Mouse (Mus musculus) spleen, adult 2 months (tissue): ENCODE data around the gene Rab1b. TPM values are rescaled to one million over a fixed set of nuclear protein-coding genes. Genes with fewer than 3 reads are reported as not detected.

ENCODE experiments used
- DNase-seq, 2 experiments: peaks; one replicate each; pipeline versions ENCODE4 v3.0.0 to v3.0.0-alpha.2; 2012 to 2021; ENCODE audit warnings: low spot score in 2 of 2, low read depth in 1 of 2
- H3K27ac ChIP-seq: fragments of 200-500 bp; 2 replicates; pipeline ENCODE4 v1.5.1; 2012; ENCODE audit warnings: low read length, inconsistent platforms; ENCODE audit not compliant: insufficient read depth
- H3K27me3 ChIP-seq: fragments of 200-500 bp; 2 replicates; pipeline ENCODE4 v1.6.1; 2012; ENCODE audit warnings: mild to moderate bottlenecking, moderate library complexity, low read length, inconsistent platforms; ENCODE audit not compliant: control insufficient read depth, insufficient read depth
- H3K36me3 ChIP-seq: fragments of 200-500 bp; 2 replicates; pipeline ENCODE4 v1.6.1; 2012; ENCODE audit warnings: mild to moderate bottlenecking, low read length, inconsistent platforms; ENCODE audit not compliant: control insufficient read depth, insufficient read depth
- H3K4me1 ChIP-seq: fragments of 200-500 bp; 2 replicates; pipeline ENCODE4 v1.6.1; 2011; ENCODE audit warnings: inconsistent platforms; ENCODE audit not compliant: control insufficient read depth, insufficient read depth, insufficient read length
- H3K4me3 ChIP-seq: fragments of 200-500 bp; 2 replicates; pipeline ENCODE4 v1.5.1; 2011; ENCODE audit warnings: mild to moderate bottlenecking, inconsistent platforms; ENCODE audit not compliant: insufficient read depth, insufficient read length; ENCODE audit errors: extremely low read depth
- CTCF ChIP-seq: fragments of 200-500 bp; IDR thresholded peaks from 2 replicates; pipeline ENCODE4 v1.5.1; 2011; ENCODE audit warnings: mild to moderate bottlenecking, inconsistent platforms; ENCODE audit not compliant: insufficient read depth, insufficient read length, insufficient replicate concordance; ENCODE audit errors: extremely low read depth
- POLR2A ChIP-seq: fragments of 200-500 bp; IDR thresholded peaks from 2 replicates; pipeline ENCODE4 v1.6.1; 2011; ENCODE audit warnings: low read depth, low read length, inconsistent platforms
- WGBS: fragments of 180-500 bp; shearing (Covaris S2); methylation state at CpG from one replicate; pipeline ENCODE4 v1.1.7; 2018; 5-methylcytosine and 5-hydroxymethylcytosine counted together
- polyA plus RNA-seq: library from polyadenylated mRNA; depleted of rRNA; stranded (reverse); fragments of >200 nt; gene quantifications from 2 replicates; pipeline ENCODE4 v1.2.3, GENCODE M21; 2012

Rab1b gene
- polyA plus RNA-seq, 1 experiment = 116 TPM

DNA sequence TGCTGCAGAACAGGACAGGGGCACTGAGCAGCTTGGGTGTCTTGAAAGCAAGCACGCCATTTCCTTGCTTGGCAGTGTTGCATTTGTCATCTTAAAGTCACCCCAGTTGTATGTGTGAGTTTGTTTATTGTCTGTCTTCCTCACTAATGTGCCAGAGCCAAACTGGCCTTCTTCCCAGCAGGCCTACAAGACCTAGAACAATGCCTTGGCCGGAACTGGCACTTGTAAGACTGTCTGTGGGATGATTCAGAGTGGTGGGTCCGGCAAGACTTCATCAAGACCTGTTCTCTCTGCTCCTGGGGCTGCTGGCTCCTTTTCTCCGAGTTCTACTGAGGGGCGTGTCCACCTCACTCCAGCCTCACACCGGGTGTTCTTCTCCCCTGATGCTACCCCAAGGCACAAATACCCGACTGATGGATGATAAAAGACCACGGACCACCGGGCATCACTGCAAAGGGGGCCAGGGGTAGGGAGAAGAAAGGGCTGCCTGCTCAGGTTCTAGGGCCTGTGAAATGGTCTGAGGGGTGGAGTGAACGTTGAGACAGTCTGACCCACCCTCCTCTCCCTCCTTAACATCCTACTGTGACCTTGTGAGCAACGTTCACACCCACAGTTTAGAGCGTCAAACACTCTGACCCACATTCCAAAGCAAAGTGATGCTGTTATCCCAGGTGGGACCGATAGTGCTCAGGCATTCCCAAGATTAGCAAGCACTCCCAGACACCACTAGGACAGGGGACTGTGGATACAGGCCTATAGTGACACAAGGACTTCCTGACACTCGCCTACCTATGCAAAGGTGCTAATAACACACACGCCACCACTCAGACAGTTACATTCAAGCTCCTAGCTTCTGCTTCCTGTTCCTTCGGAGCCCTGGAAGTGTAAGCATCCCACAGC, 48.7 kb downstream of the Rab1b start:
- Histone ChIP-seq H3K27ac (no peak overlapping the region), H3K27me3 (no peaks in the 10 kb centered on the region), H3K4me3 (no peak overlapping the region), H3K36me3 (no peaks in the 10 kb centered on the region), H3K4me1 (peaks cover 2% of the 10 kb centered on the region; the same call in 1 of the 2 replicates)
- DNase-seq = no peak
- WGBS = 69% methylated on average over 16 of the region's 16 CpGs
- TF ChIP-seq CTCF (no peak), POLR2A (no peak)

DNA sequence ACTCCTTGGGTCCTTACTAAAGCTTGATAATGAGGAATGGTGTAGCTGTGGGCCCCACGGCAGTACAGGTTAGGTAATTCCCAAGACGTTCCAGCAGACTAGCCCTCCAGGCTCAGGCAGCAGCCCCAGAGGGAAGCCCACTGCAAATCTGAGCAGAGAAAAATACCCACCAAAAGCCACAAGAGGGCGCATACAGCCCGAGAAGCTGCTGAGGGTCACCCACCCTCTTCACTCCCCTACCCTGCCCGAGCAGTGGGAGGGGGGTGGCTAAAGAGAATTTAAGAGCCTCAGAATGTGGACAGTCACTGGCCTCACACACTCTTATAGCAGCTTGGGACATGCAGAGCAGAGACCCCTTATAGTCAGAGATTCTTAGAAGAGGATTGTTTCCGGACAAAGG, 50.6 kb downstream of the Rab1b start:
- Histone ChIP-seq H3K4me3 (no peak overlapping the region), H3K27ac (no peak overlapping the region), H3K36me3 (no peaks in the 10 kb centered on the region), H3K27me3 (no peaks in the 10 kb centered on the region), H3K4me1 (peaks cover 2% of the 10 kb centered on the region; the same call in 1 of the 2 replicates)
- WGBS = 15% methylated on average over 6 of the region's 6 CpGs
- TF ChIP-seq CTCF (peak; percentile 55; the same call in 1 of the 2 replicates), POLR2A (no peak)
- DNase-seq = no peak

DNA sequence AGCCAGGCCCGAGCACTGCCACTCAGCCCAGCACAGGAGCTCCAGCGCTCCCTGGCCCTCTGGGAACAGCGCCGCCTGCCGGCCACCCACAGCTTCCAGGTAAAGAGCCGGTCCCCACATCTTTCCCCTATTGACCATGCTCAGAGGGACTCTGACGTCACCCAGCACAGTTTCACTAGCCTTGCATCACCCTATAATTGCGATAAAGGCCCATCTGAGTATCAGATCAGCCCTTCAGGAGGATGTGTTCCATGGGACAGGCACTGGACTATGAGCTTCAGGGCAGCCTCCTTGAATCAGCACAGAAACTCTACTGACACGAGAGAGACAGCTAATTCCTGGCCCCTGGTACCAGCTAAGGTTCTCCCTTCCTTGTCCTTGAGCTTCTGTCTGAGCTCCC, 53.0 kb downstream of the Rab1b start:
- TF ChIP-seq CTCF (peak; percentile 63; the same call in 1 of the 2 replicates), POLR2A (no peak)
- H3K4me3 ChIP-seq = no peak overlapping the region
- DNase-seq = peak in 1 of 2 experiments; percentile 37
- H3K27me3 ChIP-seq = no peaks in the 10 kb centered on the region
- WGBS = 43% methylated on average over 9 of the region's 9 CpGs
- H3K4me1 ChIP-seq = peaks cover 2% of the 10 kb centered on the region; the same call in 1 of the 2 replicates
- peaks cover 5% of the 10 kb centered on the region; the same call in 1 of the 2 replicates for H3K36me3 ChIP-seq
- H3K27ac ChIP-seq = no peak overlapping the region

DNA sequence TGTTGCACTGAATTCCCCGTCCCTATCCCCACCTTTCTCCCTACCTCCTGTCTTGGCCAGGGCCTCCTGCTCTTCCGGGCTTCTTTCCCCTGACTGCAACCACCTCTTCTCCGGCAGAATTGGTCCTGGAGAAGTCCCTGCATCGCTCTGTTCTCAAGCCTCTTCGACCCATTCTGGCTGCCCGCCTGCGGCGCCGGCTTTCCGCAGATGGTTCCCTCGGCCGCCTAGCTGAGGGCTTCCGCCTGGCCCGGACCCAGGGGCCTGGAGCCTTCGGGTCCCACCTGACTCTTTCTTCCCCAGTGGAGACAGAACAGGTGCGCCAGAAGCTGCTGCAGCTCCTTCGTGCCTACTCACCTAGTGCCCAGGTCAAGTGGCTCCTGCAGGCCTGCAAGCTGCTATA, 54.0 kb downstream of the Rab1b start:
- Histone ChIP-seq H3K4me3 (no peak overlapping the region), H3K27ac (no peak overlapping the region), H3K36me3 (peaks cover 7% of the 10 kb centered on the region), H3K27me3 (no peaks in the 10 kb centered on the region), H3K4me1 (peaks cover 2% of the 10 kb centered on the region; the same call in 1 of the 2 replicates)
- TF ChIP-seq CTCF (no peak), POLR2A (no peak)
- no peak for DNase-seq
- WGBS = 87% methylated on average over 17 of the region's 17 CpGs

DNA sequence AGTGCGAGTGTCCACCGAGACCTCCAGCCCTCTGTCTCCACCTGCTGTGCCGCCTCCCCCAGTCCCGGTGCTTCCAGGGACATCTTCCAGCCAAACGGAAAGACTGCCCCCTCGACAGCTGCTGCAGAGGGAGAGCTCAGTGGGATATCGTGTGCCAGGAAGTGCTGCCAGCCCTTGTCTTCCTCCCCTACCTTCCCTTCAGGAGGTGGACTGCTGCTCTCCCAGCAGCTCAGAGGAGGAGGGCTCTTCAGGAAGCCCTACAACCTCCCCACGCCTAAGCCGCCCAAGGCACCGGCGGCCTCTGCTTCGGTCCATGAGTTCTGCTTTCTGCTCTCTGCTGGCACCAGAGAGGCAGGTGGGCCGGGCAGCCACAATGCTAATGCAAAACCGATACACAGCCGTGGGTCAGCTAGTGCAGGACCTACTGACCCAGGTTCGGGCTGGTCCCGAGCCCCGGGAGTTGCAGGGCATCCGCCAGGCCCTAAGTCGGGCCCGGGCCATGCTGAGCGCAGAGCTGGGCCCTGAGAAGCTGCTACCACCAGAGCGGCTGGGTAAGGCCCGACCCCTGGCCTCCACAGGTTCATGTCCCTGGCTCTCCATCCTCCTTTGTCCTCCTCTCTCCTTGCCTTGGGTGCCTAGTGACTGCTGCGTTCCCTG, 54.6 kb downstream of the Rab1b start:
- no peak for DNase-seq
- no peak overlapping the region for H3K27ac ChIP-seq
- H3K36me3 ChIP-seq = peaks cover 11% of the 10 kb centered on the region
- H3K4me1 ChIP-seq = peaks cover 2% of the 10 kb centered on the region; the same call in 1 of the 2 replicates
- WGBS = 37% methylated on average over 25 of the region's 25 CpGs
- H3K27me3 ChIP-seq = no peaks in the 10 kb centered on the region
- TF ChIP-seq CTCF = no peak
- no peak for TF ChIP-seq POLR2A
- no peak overlapping the region for H3K4me3 ChIP-seq

DNA sequence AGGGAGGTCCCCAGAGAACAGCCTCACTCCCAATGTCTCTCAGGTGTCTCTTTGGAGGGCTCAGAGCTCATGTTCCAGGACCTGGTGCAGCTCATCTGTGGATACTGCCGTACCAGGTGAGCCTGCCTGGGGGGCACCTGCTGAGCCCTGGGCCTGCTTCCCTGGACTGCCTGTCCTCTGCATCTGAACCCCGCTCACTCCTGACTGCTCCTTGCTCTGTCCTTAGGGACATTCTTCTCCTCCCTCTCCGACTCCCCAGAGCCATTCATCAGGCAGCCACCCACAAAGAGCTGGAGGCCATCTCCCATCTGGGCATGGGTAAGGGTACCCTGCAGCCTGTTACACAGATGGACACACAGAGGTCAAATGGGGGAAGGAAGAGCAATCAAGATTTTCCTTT, 55.4 kb downstream of the Rab1b start:
- 96% methylated on average over 3 of the region's 3 CpGs for WGBS
- Histone ChIP-seq H3K4me1 (peaks cover 2% of the 10 kb centered on the region; the same call in 1 of the 2 replicates), H3K27me3 (no peaks in the 10 kb centered on the region), H3K4me3 (no peak overlapping the region), H3K36me3 (peaks cover 18% of the 10 kb centered on the region), H3K27ac (no peak overlapping the region)
- no peak for TF ChIP-seq CTCF
- TF ChIP-seq POLR2A = no peak
- DNase-seq = no peak

DNA sequence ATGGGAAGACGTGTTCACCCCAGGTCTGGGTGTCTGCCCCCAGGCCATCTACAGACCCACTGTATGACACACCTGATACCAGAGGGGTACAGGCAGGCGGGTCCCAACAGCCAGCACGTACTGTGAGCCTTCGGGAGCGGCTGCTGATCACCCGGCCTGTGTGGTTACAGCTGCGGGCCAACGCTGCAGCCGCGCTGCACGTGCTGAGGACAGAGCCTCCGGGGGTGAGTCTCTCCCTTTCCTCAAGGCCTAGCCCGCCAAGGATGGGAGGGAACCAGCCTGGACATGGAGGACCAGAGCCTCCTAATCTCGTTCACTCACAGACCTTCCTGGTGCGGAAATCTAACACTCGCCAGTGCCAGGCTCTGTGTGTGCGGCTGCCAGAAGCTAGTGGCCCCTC, 55.8 kb downstream of the Rab1b start:
- Histone ChIP-seq H3K36me3 (peaks cover 19% of the 10 kb centered on the region), H3K27ac (no peak overlapping the region), H3K4me3 (no peak overlapping the region; the same call in 1 of the 2 replicates), H3K27me3 (no peaks in the 10 kb centered on the region), H3K4me1 (peaks cover 2% of the 10 kb centered on the region; the same call in 1 of the 2 replicates)
- no peak for TF ChIP-seq CTCF
- 21% methylated on average over 17 of the region's 17 CpGs for WGBS
- DNase-seq = no peak
